Mouse (Mus musculus): ENCODE results near the gene Pde1a.
"Not testable (repeated sequence)": the region's sequence is repeated elsewhere in the genome, so short reads cannot be mapped to it uniquely, and the experiment has no call there.

The Pde1a gene

DNA sequence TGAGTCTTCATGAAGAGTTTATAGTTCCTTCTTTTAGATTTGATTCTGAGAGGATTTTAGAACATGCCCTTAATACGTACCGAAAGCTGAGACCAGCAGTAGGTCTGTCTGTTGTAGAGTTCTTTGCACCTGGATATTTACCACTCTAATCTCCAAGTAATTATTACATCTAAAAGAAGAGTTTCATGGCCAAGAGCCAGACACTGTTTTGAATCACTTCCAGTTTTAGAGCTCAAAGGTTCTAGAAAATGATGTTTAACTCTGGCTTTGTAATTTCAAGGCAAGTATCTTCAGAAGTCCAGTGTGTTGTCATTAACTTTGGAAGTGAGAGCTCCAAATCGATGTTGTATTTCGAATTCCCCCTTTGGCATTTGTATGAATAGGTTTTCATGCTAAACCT, 167.8 kb downstream of the Pde1a start:
- no peak for DNase-seq (ENCODE audit: low spot score)

GRCm38 (mm10) chr2:79957659-79958340, 171.5 kb downstream of the Pde1a start:
- no peak for DNase-seq (ENCODE audit: low spot score)

DNA sequence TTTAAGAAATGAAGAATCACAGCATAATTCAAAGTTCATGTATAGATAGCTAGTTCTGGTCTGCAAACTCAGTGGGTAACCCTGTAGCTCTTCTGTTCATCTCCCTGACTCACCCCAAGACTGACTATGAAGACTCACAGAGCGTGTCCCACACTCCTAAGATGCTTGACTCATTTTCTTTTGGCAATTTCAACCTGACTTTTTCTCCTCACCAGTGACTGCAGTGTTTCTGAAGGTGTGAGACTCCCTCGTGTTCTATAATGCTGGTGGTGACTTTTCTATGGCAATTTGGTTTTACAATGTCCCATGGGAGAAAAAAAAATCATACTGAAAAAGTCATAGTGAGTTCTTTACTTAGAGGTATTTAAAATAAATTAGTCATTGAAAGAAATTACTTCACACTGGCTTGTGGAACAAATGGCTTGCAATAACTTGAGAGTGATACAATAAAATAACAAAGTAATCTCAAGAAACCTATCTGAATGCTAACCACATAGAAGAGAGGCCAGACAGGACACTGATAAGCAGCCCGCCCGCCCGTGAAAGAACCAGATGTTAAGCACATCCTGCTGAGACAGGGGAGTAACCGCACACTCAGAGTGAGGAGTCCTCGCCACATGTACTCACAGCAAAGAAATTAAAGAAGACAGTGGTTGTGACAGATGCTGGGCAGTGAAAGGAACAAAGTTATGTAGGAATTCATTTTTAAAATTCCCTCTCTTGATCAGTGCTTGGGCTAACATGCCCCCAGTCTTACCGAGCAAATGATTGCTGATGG, 183.2 kb downstream of the Pde1a start:
- no peak for DNase-seq (ENCODE audit: low spot score)

GRCm38 (mm10) chr2:79934660-79935059, 194.6 kb downstream of the Pde1a start:
- no peak for DNase-seq (ENCODE audit: low spot score)

DNA sequence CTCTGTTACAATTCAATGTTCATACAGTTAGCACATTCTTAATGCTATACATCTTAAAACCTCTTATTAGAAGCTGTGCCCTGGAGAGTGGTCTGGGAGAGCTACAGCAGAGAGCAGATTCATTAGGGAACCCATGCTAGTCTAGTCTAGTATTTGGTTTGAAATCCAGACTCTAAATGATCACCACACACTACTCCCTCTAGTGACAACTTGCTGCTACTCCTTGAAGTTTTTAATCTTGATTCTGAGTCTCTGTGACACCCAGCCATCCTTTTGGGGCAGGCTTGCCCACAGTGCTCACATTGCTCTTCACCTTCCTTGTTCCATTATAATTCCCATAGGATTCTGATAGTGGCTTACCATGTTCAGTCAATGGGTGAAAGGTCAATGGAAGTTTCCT, 206.9 kb downstream of the Pde1a start:
- DNase-seq (ENCODE audit: low spot score): no peak

DNA sequence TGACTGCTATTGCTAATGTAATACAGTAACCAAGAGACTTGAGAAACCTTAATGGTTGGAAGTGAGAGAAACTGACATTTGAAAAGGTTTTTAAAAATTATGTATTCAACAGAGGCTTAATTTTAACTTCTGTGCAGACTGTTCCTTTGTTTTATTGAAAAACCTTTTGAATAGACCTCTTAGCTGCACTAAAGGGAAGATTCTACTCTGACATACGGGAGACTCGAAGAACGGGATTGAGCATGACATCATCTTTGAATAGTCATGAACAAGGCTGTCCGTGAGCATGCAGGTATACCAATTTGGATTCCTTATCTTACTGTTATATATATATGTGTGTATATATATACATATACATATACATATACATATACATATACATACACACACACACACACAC, 207.9 kb downstream of the Pde1a start:
- DNase-seq (ENCODE audit: low spot score): no peak

DNA sequence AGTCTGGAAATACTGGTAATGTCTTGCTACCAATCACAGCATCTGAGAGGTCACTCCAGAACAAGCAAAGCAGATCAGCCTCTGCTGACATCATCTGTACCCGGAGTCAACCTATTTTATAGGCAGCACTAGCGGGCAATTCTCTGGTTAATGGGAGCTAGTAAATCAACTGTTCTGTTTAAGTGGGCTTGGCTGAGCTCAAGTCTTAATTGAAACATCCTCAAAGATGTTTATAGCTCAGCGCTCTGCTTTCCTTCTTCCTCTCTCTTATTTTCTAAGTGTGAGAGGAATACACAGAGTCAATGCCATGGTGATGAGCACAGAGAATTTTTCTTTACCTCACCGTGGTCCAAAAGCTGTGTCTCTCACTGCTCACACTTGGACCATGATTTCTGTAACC, 208.8 kb downstream of the Pde1a start:
- DNase-seq (ENCODE audit: low spot score): no peak

DNA sequence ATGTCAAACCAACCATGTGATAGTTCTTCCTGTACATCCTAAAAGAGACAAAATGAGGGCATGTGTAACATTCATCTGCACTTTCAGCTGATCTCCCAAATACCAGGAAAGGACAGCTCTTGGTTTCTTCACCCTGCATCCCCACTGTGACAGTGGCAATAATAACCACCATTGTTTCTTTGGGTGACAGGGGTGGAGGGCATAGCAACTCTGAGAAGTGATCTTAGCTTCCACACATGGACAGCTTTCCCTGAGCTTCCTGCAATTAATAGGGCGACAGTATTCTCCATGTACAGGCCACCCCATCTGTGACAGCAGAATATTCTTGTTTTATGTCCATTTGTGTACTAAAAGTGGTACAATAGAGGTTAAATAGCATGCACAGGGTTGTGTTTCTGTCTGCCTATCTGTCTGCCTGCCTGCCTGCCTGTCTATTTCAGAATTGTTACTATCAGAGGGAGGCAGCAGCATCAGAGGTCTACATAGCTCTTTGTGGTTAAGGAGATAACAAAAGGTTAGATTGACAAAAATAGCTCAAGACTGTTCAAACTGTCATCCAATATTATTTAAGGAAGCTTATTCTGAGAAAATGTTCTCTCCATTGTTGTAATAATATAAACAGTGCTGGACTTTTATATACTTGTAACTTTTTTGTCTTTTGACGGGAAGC, 227.3 kb downstream of the Pde1a start:
- DNase-seq (ENCODE audit: low spot score): no peak

- no peak for DNase-seq (ENCODE audit: low spot score)
Observed at GRCm38 (mm10) chr2:79898522-79898921, 230.7 kb downstream of the Pde1a start.

- DNase-seq (ENCODE audit: low spot score): no peak
Observed at GRCm38 (mm10) chr2:79892829-79893228, 236.4 kb downstream of the Pde1a start.

DNA sequence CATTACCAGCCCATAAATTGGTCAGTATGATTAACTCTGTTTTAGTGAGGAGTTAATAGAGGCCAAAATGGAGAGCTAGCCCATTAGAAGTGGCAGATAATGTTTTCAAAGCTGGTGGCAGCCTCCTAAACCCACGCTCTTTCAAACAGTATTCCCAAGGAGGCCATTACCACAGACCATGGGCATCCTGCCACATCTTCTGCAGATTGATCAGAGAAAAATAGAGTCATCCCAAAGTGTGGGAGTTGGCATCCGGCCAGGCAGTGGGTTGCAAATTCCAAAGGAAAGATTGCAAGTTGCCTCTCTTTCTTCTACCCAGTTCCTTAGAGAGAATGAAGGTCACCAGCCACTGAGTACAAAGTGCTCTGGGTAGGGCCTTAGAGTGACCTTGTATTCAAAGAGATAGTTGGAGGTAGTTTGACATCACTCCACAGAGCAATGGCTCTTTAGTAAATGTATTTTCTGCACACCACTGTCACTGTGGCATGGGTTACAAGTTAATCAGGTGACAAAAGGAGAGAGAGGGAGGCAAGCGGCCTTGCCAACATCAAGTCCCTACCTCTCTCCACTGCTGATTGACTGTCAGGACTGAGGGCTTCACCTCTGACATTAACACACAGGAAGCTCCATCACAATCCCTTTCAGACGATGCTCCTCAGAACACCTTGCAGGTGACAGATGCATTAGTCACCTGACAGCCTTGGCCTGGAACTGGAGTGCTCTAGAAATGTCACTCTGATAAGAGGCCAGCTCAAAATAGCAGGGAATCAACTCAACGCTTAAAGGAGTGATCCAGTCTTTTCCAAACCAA, 237.3 kb downstream of the Pde1a start:
- DNase-seq (ENCODE audit: low spot score): peak; percentile 9

GRCm38 (mm10) chr2:79890726-79891125, 238.5 kb downstream of the Pde1a start:
- DNase-seq (ENCODE audit: low spot score): no peak

- DNase-seq (ENCODE audit: low spot score): no peak
Observed at GRCm38 (mm10) chr2:79883631-79884350, 245.5 kb downstream of the Pde1a start.

GRCm38 (mm10) chr2:79883210-79883609, 246.0 kb downstream of the Pde1a start:
- DNase-seq (ENCODE audit: low spot score): no peak

GRCm38 (mm10) chr2:79865275-79865999, 263.8 kb downstream of the Pde1a start:
- DNase-seq (ENCODE audit: low spot score): no peak

DNA sequence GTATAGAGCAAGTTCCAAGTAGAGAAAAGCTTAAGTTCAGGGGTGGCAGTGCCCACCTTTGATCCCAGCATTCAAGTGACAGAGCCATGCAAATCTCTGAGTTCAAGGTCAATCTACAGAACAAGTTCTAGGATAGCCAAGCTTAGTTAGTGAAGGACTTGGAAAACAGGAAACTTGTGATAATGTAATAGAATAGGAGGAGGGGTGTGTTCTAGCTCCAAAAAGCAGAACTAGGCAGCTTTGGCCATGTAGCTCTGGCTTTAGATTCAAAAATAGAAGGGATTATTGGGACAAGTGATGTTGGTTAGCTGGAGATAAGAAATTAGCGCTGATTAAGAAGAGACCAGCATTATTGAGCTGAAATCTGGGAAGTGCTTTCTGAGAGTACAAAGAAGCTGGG, 272.4 kb downstream of the Pde1a start:
- no peak for DNase-seq (ENCODE audit: low spot score)

- not testable (repeated sequence) for DNase-seq (ENCODE audit: low spot score)
Observed at GRCm38 (mm10) chr2:79847396-79847795, 281.9 kb downstream of the Pde1a start.

- no peak for DNase-seq (ENCODE audit: low spot score)
Observed at GRCm38 (mm10) chr2:79839513-79839912, 289.7 kb downstream of the Pde1a start.

- DNase-seq (ENCODE audit: low spot score): no peak
Observed at GRCm38 (mm10) chr2:79839090-79839489, 290.2 kb downstream of the Pde1a start.

DNA sequence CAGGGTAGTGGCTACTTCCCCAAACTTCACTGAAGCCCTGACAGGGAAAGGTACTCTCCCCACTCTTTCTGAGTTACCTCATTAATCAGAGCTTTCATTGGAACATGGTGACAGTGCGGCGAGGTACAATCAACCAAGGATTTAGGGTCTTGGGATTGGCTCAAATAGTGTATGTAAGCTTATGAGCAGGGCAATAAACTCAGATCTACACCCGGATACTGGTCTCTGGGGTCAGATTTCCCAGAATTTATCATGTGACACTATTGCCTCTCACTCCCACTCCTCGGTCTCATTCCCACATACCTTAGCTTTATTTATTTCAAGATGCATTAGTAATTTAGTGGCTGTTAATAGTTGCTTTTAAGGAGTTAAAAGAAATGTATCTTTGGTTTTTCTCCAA, 303.4 kb downstream of the Pde1a start:
- no peak for DNase-seq (ENCODE audit: low spot score)

DNA sequence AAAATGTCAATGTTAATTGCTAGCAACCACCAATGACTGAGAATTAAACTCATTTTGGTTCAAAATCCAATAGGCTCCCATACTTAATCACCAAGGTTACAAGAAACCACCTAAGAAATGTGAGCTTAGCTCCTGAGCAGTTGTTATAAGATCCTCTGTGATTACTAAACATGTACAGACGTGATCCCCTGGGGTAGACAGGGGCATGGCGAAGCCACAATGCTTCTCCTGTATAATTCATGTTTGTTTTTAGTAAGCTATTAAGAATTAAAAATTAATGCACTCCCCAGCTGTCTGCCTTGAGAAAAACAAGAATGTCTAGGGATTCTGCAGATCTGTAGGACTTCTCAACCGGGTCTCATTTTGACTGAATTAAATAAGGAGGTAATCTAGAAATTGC, 309.7 kb downstream of the Pde1a start:
- DNase-seq (ENCODE audit: low spot score): no peak

All from ovary, postnatal 10 days (tissue).